Mouse (Mus musculus) liver, embryonic 11.5 days (tissue): ENCODE measurements around the gene Slc6a21. TPM values are rescaled to one million over a fixed set of nuclear protein-coding genes. Genes with fewer than 3 reads are reported as not detected.

ENCODE experiments used
- ATAC-seq: fragments of 200-750 bp; cut with Nextera tagmentation; replicated peaks from 2 replicates; pipeline ENCODE4 v1.8.0; 2017; ENCODE audit warnings: moderate number of reproducible peaks, mild to moderate bottlenecking, moderate TSS enrichment, moderate library complexity; ENCODE audit not compliant: low FRiP score
- DNase-seq: peaks from one replicate; pipeline ENCODE4 v3.0.0-alpha.2; 2017; ENCODE audit warnings: low spot score
- H3K27ac ChIP-seq: fragments of 300-500 bp; sonication (generic); 2 replicates; pipeline ENCODE4 v1.5.1; 2014; ENCODE audit warnings: mild to moderate bottlenecking, low read depth, low read length, control low read depth
- H3K27me3 ChIP-seq: fragments of 300-500 bp; sonication (generic); replicated peaks from 2 replicates; pipeline ENCODE4 v1.6.1; 2014; ENCODE audit warnings: low read length, mixed read lengths; ENCODE audit not compliant: control insufficient read depth, insufficient read depth
- H3K36me3 ChIP-seq: fragments of 300-500 bp; sonication (generic); 2 replicates; pipeline ENCODE4 v1.6.1; 2014; ENCODE audit warnings: mild to moderate bottlenecking, low read length, moderate library complexity, mixed read lengths; ENCODE audit not compliant: control insufficient read depth, insufficient read depth
- H3K4me1 ChIP-seq: fragments of 300-500 bp; sonication (generic); replicated peaks from 2 replicates; pipeline ENCODE4 v1.6.1; 2014; ENCODE audit warnings: low read length, mixed read lengths; ENCODE audit not compliant: control insufficient read depth, insufficient read depth
- H3K4me2 ChIP-seq: fragments of 300-500 bp; sonication (generic); 2 replicates; pipeline ENCODE4 v1.6.1; 2014; ENCODE audit warnings: mild to moderate bottlenecking, control low read depth, moderate library complexity
- H3K4me3 ChIP-seq: fragments of 300-500 bp; sonication (generic); 2 replicates; pipeline ENCODE4 v1.5.1; 2014; ENCODE audit warnings: low read depth, low read length, control low read depth
- H3K9ac ChIP-seq: fragments of 300-500 bp; sonication (generic); 2 replicates; pipeline ENCODE4 v1.6.1; 2014; ENCODE audit warnings: low read depth, low read length, control low read depth
- H3K9me3 ChIP-seq: fragments of 300-500 bp; sonication (generic); 2 replicates; pipeline ENCODE4 v1.6.1; 2016; ENCODE audit warnings: low read length, inconsistent platforms, mixed read lengths; ENCODE audit not compliant: control insufficient read depth
- WGBS: fragments of 180-500 bp; shearing (Covaris S2); extraction: QIAGEN DNeasy Blood & Tissue Kit; methylation state at CpG from one replicate; pipeline ENCODE4 v1.1.7; 2014; 5-methylcytosine and 5-hydroxymethylcytosine counted together
- polyA plus RNA-seq: library from polyadenylated mRNA; unstranded; fragments of >200 nt; fragmentation: Nextera tagmentation; extraction: Ambion mirVana; gene quantifications from 2 replicates; pipeline ENCODE4 v1.2.1, GENCODE M21; 2014

Slc6a21 gene
- polyA plus RNA-seq, 1 experiment from 2014 or later = not detected

GRCm38 (mm10) chr7:45334605-45335004 is 57.3 kb downstream of the Slc6a21 start:
- Histone ChIP-seq H3K36me3 (no peaks in the 10 kb centered on the region), H3K27ac (no peak overlapping the region), H3K4me2 (no peak overlapping the region), H3K27me3 (peaks cover 29% of the 10 kb centered on the region), H3K4me3 (no peak overlapping the region), H3K4me1 (peaks cover 30% of the 10 kb centered on the region), H3K9ac (no peak overlapping the region), H3K9me3 (no peaks in the 10 kb centered on the region)
- WGBS = 39% methylated on average over 3 of the region's 3 CpGs
- no peak for ATAC-seq
- DNase-seq = no peak

GRCm38 (mm10) chr7:45335056-45335455 is 57.7 kb downstream of the Slc6a21 start, which contains the start of gene Hrc:
Hrc (plus strand) TSS chr7:45335290.
- WGBS = 23% methylated on average over 5 of the region's 5 CpGs
- H3K9ac ChIP-seq = no peak within 1 kb of the TSS
- no peaks in the 10 kb centered on the region for H3K36me3 ChIP-seq
- peaks cover 29% of the 10 kb centered on the region for H3K27me3 ChIP-seq
- ATAC-seq = no peak
- H3K4me1 ChIP-seq = peaks cover 32% of the 10 kb centered on the region
- no peak within 1 kb of the TSS for H3K27ac ChIP-seq
- DNase-seq = no peak
- H3K4me2 ChIP-seq = peak within 1 kb of the TSS; percentile 97; the same call in 1 of the 2 replicates
- no peaks in the 10 kb centered on the region for H3K9me3 ChIP-seq
- no peak within 1 kb of the TSS for H3K4me3 ChIP-seq

GRCm38 (mm10) chr7:45336319-45336718 is 59.0 kb downstream of the Slc6a21 start:
- Histone ChIP-seq H3K4me1 (peaks cover 44% of the 10 kb centered on the region), H3K9me3 (no peaks in the 10 kb centered on the region), H3K4me3 (no peak overlapping the region), H3K9ac (no peak overlapping the region), H3K27me3 (peaks cover 34% of the 10 kb centered on the region), H3K27ac (no peak overlapping the region), H3K36me3 (no peaks in the 10 kb centered on the region), H3K4me2 (no peak overlapping the region)
- 76% methylated on average over 4 of the region's 4 CpGs for WGBS
- no peak for ATAC-seq
- DNase-seq = no peak

- 14% methylated on average over 4 of the region's 4 CpGs for WGBS
- no peaks in the 10 kb centered on the region for H3K9me3 ChIP-seq
- no peak overlapping the region for H3K4me2 ChIP-seq
- no peak overlapping the region for H3K9ac ChIP-seq
- H3K36me3 ChIP-seq = no peaks in the 10 kb centered on the region
- H3K27me3 ChIP-seq = peaks cover 34% of the 10 kb centered on the region
- no peak overlapping the region for H3K27ac ChIP-seq
- DNase-seq = no peak
- H3K4me3 ChIP-seq = no peak overlapping the region
- ATAC-seq = no peak
- peaks cover 46% of the 10 kb centered on the region for H3K4me1 ChIP-seq
Observed at GRCm38 (mm10) chr7:45337469-45337868, 60.2 kb downstream of the Slc6a21 start.

- H3K9ac ChIP-seq = peak overlapping the region; percentile 73; the same call in 1 of the 2 replicates
- peak; percentile 48 for DNase-seq
Observed at GRCm38 (mm10) chr7:45338161-45338911, 61.0 kb downstream of the Slc6a21 start.

More at GRCm38 (mm10) chr7:45338161-45338911, 61.0 kb downstream of the Slc6a21 start:
- WGBS = 4% methylated on average over 14 of the region's 14 CpGs
- H3K4me2 ChIP-seq = peak overlapping the region; percentile 98
- no peaks in the 10 kb centered on the region for H3K36me3 ChIP-seq
- H3K4me3 ChIP-seq = peak overlapping the region; percentile 60
- peaks cover 25% of the 10 kb centered on the region for H3K27me3 ChIP-seq
- H3K4me1 ChIP-seq = peaks cover 41% of the 10 kb centered on the region
- no peak for ATAC-seq
- no peak overlapping the region for H3K27ac ChIP-seq
- H3K9me3 ChIP-seq = no peaks in the 10 kb centered on the region

Other genes with a start within 250 kb of the Slc6a21 start
- 7.3 and 8.7 TPM in 2 replicates for gene Prr12, start 224.6 kb upstream of the Slc6a21 start, polyA plus RNA-seq
- gene Nosip, start 215.1 kb upstream of the Slc6a21 start, polyA plus RNA-seq = 60.9 and 63.0 TPM in 2 replicates
- 12.0 and 12.4 TPM in 2 replicates for gene Prrg2, start 214.8 kb upstream of the Slc6a21 start, polyA plus RNA-seq
- gene Rcn3, start 185.3 kb upstream of the Slc6a21 start, polyA plus RNA-seq = 146 and 163 TPM in 2 replicates
- 33.2 and 33.8 TPM in 2 replicates for gene Fcgrt, start 173.7 kb upstream of the Slc6a21 start, polyA plus RNA-seq
- gene Rps11, start 153.1 kb upstream of the Slc6a21 start, polyA plus RNA-seq = 2,085 and 2,209 TPM in 2 replicates
- 1,710 and 1,879 TPM in 2 replicates for gene Rpl13a, start 148.8 kb upstream of the Slc6a21 start, polyA plus RNA-seq
- gene Gm45713, start 141.3 kb upstream of the Slc6a21 start, polyA plus RNA-seq = 0.41 and 1.1 TPM in 2 replicates
- 9.7 and 10.5 TPM in 2 replicates for gene Flt3l, start 141.1 kb upstream of the Slc6a21 start, polyA plus RNA-seq
- 86.2 and 87.7 TPM in 2 replicates for gene Pih1d1, start 123.2 kb upstream of the Slc6a21 start, polyA plus RNA-seq
- 56.0 and 60.6 TPM in 2 replicates for gene Aldh16a1, start 122.9 kb upstream of the Slc6a21 start, polyA plus RNA-seq
- 0.57 and 0.74 TPM in 2 replicates for gene Slc17a7, start 113.6 kb upstream of the Slc6a21 start, polyA plus RNA-seq
- not detected in 2 replicates for gene Gfy, start 97.9 kb upstream of the Slc6a21 start, polyA plus RNA-seq
- gene Pth2, start 96.5 kb upstream of the Slc6a21 start, polyA plus RNA-seq = not detected in 2 replicates
- gene Ccdc155, start 72.6 kb upstream of the Slc6a21 start, polyA plus RNA-seq = 0.17 and 0.53 TPM in 2 replicates
- gene Dkkl1, start 65.4 kb upstream of the Slc6a21 start, polyA plus RNA-seq = 2.8 TPM in 2 replicates
- gene Tead2, start 61.8 kb upstream of the Slc6a21 start, polyA plus RNA-seq = 69.3 and 75.9 TPM in 2 replicates
- 14.4 and 19.5 TPM in 2 replicates for gene Cd37, start 38.4 kb upstream of the Slc6a21 start, polyA plus RNA-seq
- 0.19 TPM in 1 of 2 replicates, not detected in the other for gene Slc6a16, start 36.4 kb upstream of the Slc6a21 start, polyA plus RNA-seq
- 2.3 and 3.9 TPM in 2 replicates for gene Trpm4, start 56.3 kb downstream of the Slc6a21 start, polyA plus RNA-seq
- 0.12 and 0.30 TPM in 2 replicates for gene Hrc, start 57.8 kb downstream of the Slc6a21 start, polyA plus RNA-seq
- gene Ppfia3, start 89.5 kb downstream of the Slc6a21 start, polyA plus RNA-seq = 2.0 and 2.1 TPM in 2 replicates
- gene Lin7b, start 93.1 kb downstream of the Slc6a21 start, polyA plus RNA-seq = 0.35 TPM in 1 of 2 replicates, not detected in the other
- gene Snrnp70, start 118.2 kb downstream of the Slc6a21 start, polyA plus RNA-seq = 51.6 and 64.4 TPM in 2 replicates
- gene Kcna7, start 128.1 kb downstream of the Slc6a21 start, polyA plus RNA-seq = 0.18 TPM in 1 of 2 replicates, not detected in the other
- gene Ntf5, start 136.2 kb downstream of the Slc6a21 start, polyA plus RNA-seq = 2.0 and 2.5 TPM in 2 replicates
- gene Lhb, start 143.3 kb downstream of the Slc6a21 start, polyA plus RNA-seq = 0.26 TPM in 1 of 2 replicates, not detected in the other
- 21.4 and 23.7 TPM in 2 replicates for gene Gys1, start 157.3 kb downstream of the Slc6a21 start, polyA plus RNA-seq
- 240 and 250 TPM in 2 replicates for gene Ruvbl2, start 160.6 kb downstream of the Slc6a21 start, polyA plus RNA-seq
- 6,297 and 6,318 TPM in 2 replicates for gene Ftl1, start 182.4 kb downstream of the Slc6a21 start, polyA plus RNA-seq
- 190 and 212 TPM in 2 replicates for gene Bax, start 189.4 kb downstream of the Slc6a21 start, polyA plus RNA-seq
- 2.3 and 3.2 TPM in 2 replicates for gene Tulp2, start 204.4 kb downstream of the Slc6a21 start, polyA plus RNA-seq
- gene Gm45808, start 209.3 kb downstream of the Slc6a21 start, polyA plus RNA-seq = not detected in 2 replicates
- gene Dhdh, start 211.3 kb downstream of the Slc6a21 start, polyA plus RNA-seq = 4.9 and 5.8 TPM in 2 replicates
- gene Nucb1, start 232.9 kb downstream of the Slc6a21 start, polyA plus RNA-seq = 149 and 153 TPM in 2 replicates
- 61.6 and 62.0 TPM in 2 replicates for gene Ppp1r15a, start 248.8 kb downstream of the Slc6a21 start, polyA plus RNA-seq
- gene Plekha4, start 248.8 kb downstream of the Slc6a21 start, polyA plus RNA-seq = 0.64 and 0.89 TPM in 2 replicates